Mouse (Mus musculus) liver, embryonic 11.5 days (tissue): Measurements from ENCODE around the gene Hist1h2bm. TPM values are rescaled to one million over a fixed set of nuclear protein-coding genes. Genes with fewer than 3 reads are reported as not detected.
A peak's percentile ranks its signal among the peaks of the same experiment; 100 is the strongest.
"Not testable (repeated sequence)": the region's sequence is repeated elsewhere in the genome, so short reads cannot be mapped to it uniquely, and the experiment has no call there.

Experiments used
- ATAC-seq: fragments of 200-750 bp; cut with Nextera tagmentation; replicated peaks from 2 replicates; pipeline ENCODE4 v1.8.0; 2017; ENCODE audit warnings: moderate number of reproducible peaks, mild to moderate bottlenecking, moderate TSS enrichment, moderate library complexity; ENCODE audit not compliant: low FRiP score
- DNase-seq: peaks from one replicate; pipeline ENCODE4 v3.0.0-alpha.2; 2017; ENCODE audit warnings: low spot score
- H3K27ac ChIP-seq: fragments of 300-500 bp; sonication (generic); 2 replicates; pipeline ENCODE4 v1.5.1; 2014; ENCODE audit warnings: mild to moderate bottlenecking, low read depth, low read length, control low read depth
- H3K27me3 ChIP-seq: fragments of 300-500 bp; sonication (generic); replicated peaks from 2 replicates; pipeline ENCODE4 v1.6.1; 2014; ENCODE audit warnings: low read length, mixed read lengths; ENCODE audit not compliant: control insufficient read depth, insufficient read depth
- H3K36me3 ChIP-seq: fragments of 300-500 bp; sonication (generic); 2 replicates; pipeline ENCODE4 v1.6.1; 2014; ENCODE audit warnings: mild to moderate bottlenecking, low read length, moderate library complexity, mixed read lengths; ENCODE audit not compliant: control insufficient read depth, insufficient read depth
- H3K4me1 ChIP-seq: fragments of 300-500 bp; sonication (generic); replicated peaks from 2 replicates; pipeline ENCODE4 v1.6.1; 2014; ENCODE audit warnings: low read length, mixed read lengths; ENCODE audit not compliant: control insufficient read depth, insufficient read depth
- H3K4me2 ChIP-seq: fragments of 300-500 bp; sonication (generic); 2 replicates; pipeline ENCODE4 v1.6.1; 2014; ENCODE audit warnings: mild to moderate bottlenecking, control low read depth, moderate library complexity
- H3K4me3 ChIP-seq: fragments of 300-500 bp; sonication (generic); 2 replicates; pipeline ENCODE4 v1.5.1; 2014; ENCODE audit warnings: low read depth, low read length, control low read depth
- H3K9ac ChIP-seq: fragments of 300-500 bp; sonication (generic); 2 replicates; pipeline ENCODE4 v1.6.1; 2014; ENCODE audit warnings: low read depth, low read length, control low read depth
- H3K9me3 ChIP-seq: fragments of 300-500 bp; sonication (generic); 2 replicates; pipeline ENCODE4 v1.6.1; 2016; ENCODE audit warnings: low read length, inconsistent platforms, mixed read lengths; ENCODE audit not compliant: control insufficient read depth
- WGBS: fragments of 180-500 bp; shearing (Covaris S2); extraction: QIAGEN DNeasy Blood & Tissue Kit; methylation state at CpG from one replicate; pipeline ENCODE4 v1.1.7; 2014; 5-methylcytosine and 5-hydroxymethylcytosine counted together
- polyA plus RNA-seq: library from polyadenylated mRNA; unstranded; fragments of >200 nt; fragmentation: Nextera tagmentation; extraction: Ambion mirVana; gene quantifications from 2 replicates; pipeline ENCODE4 v1.2.1, GENCODE M21; 2014

Gene Hist1h2bm
- polyA plus RNA-seq, 1 experiment from 2014 or later, result 5.1 TPM

- H3K9ac ChIP-seq, result peak overlapping the region; percentile 81
- H3K9me3 ChIP-seq, result no peaks in the 10 kb centered on the region
- peak overlapping the region; percentile 83 for H3K4me2 ChIP-seq
- 5% methylated on average over 5 of the region's 5 CpGs for WGBS
- peak; percentile 57 for DNase-seq
- no peaks in the 10 kb centered on the region for H3K36me3 ChIP-seq
- peak overlapping the region; percentile 97 for H3K27ac ChIP-seq
- no peaks in the 10 kb centered on the region for H3K27me3 ChIP-seq
- H3K4me1 ChIP-seq, result peaks cover 11% of the 10 kb centered on the region
- 0 out of 2 replicates have a peak, but pooled peaks have one; percentile 9 for ATAC-seq
- peak overlapping the region; percentile 58 for H3K4me3 ChIP-seq
Observed at GRCm38 (mm10) chr13:21749387-21750158, 27.7 kb downstream of the Hist1h2bm start.

- not testable (repeated sequence) for H3K27me3 ChIP-seq, H3K9me3 ChIP-seq, H3K36me3 ChIP-seq
- ATAC-seq, result peak; percentile 71
- Histone ChIP-seq H3K4me2 (peak within 1 kb of the TSS; percentile 83), H3K27ac (peak within 1 kb of the TSS; percentile 97), H3K4me1 (peaks cover 11% of the 10 kb centered on the region), H3K9ac (peak within 1 kb of the TSS; percentile 81), H3K4me3 (peak within 1 kb of the TSS; percentile 58)
- under 1% methylated on average over 45 of the region's 56 CpGs for WGBS
- DNase-seq, result peak; percentile 98
Observed at GRCm38 (mm10) chr13:21750159-21751017, 28.5 kb downstream of the Hist1h2bm start, which contains the start of gene Hist1h4k. Gene Hist1h4k (minus strand): TSS chr13:21750505.

GRCm38 (mm10) chr13:21751417-21751816 is 29.6 kb downstream of the Hist1h2bm start:
- Histone ChIP-seq H3K4me2 (peak overlapping the region; percentile 22; the same call in 1 of the 2 replicates), H3K36me3 (no peaks in the 10 kb centered on the region), H3K27ac (peak overlapping the region; percentile 97), H3K9me3 (no peaks in the 10 kb centered on the region), H3K27me3 (no peaks in the 10 kb centered on the region), H3K4me1 (peaks cover 11% of the 10 kb centered on the region), H3K4me3 (no peak overlapping the region), H3K9ac (peak overlapping the region; percentile 66)
- DNase-seq (no peak), ATAC-seq (no peak)

GRCm38 (mm10) chr13:21751827-21752226 is 30.0 kb downstream of the Hist1h2bm start:
- Histone ChIP-seq H3K4me3 (peak overlapping the region; percentile 41), H3K9me3 (no peaks in the 10 kb centered on the region), H3K36me3 (no peaks in the 10 kb centered on the region), H3K4me1 (peaks cover 11% of the 10 kb centered on the region), H3K27me3 (no peaks in the 10 kb centered on the region), H3K4me2 (peak overlapping the region; percentile 61; the same call in 1 of the 2 replicates), H3K27ac (peak overlapping the region; percentile 97), H3K9ac (peak overlapping the region; percentile 66)
- DNase-seq, result no peak
- no peak for ATAC-seq
- 53% methylated on average over 3 of the region's 3 CpGs for WGBS

GRCm38 (mm10) chr13:21752356-21752755 is 30.5 kb downstream of the Hist1h2bm start:
- Histone ChIP-seq H3K27ac (peak overlapping the region; percentile 97), H3K27me3 (no peaks in the 10 kb centered on the region), H3K4me3 (peak overlapping the region; percentile 41), H3K4me2 (peak overlapping the region; percentile 61), H3K36me3 (no peaks in the 10 kb centered on the region), H3K4me1 (peaks cover 11% of the 10 kb centered on the region), H3K9me3 (no peaks in the 10 kb centered on the region), H3K9ac (peak overlapping the region; percentile 66)
- no peak for ATAC-seq
- WGBS, result 39% methylated on average over 3 of the region's 3 CpGs
- peak; percentile 50 for DNase-seq

- no peak for DNase-seq
- peak overlapping the region; percentile 61 for H3K4me2 ChIP-seq
- H3K27ac ChIP-seq, result peak overlapping the region; percentile 97
- no peak for ATAC-seq
- H3K9me3 ChIP-seq, result no peaks in the 10 kb centered on the region
- peak overlapping the region; percentile 66 for H3K9ac ChIP-seq
- peak overlapping the region; percentile 41 for H3K4me3 ChIP-seq
- 2% methylated on average over 10 of the region's 10 CpGs for WGBS
- H3K4me1 ChIP-seq, result peaks cover 11% of the 10 kb centered on the region
- no peaks in the 10 kb centered on the region for H3K36me3 ChIP-seq
- H3K27me3 ChIP-seq, result no peaks in the 10 kb centered on the region
Observed at GRCm38 (mm10) chr13:21753051-21753523, 31.2 kb downstream of the Hist1h2bm start.

GRCm38 (mm10) chr13:21753524-21754285 is 31.9 kb downstream of the Hist1h2bm start, which contains the start of the genes Hist1h2ak and Hist1h2bn:
Gene Hist1h2ak (minus strand): TSS chr13:21753827.
Gene Hist1h2bn (plus strand): TSS chr13:21754123.
- H3K36me3 ChIP-seq, H3K9me3 ChIP-seq, H3K4me1 ChIP-seq, H3K27me3 ChIP-seq: not testable (repeated sequence)
- ATAC-seq, result peak; percentile 83
- WGBS, result under 1% methylated on average over 39 of the region's 50 CpGs
- Histone ChIP-seq H3K4me2 (peak within 1 kb of the TSS; percentile 61), H3K27ac (peak within 1 kb of the TSS; percentile 99), H3K4me3 (peak within 1 kb of the TSS; percentile 42), H3K9ac (peak within 1 kb of the TSS; percentile 70)
- DNase-seq, result peak; percentile 74
